Mouse (Mus musculus): ENCODE measurements around the gene Sipa1l1.

Sipa1l1 gene

DNA sequence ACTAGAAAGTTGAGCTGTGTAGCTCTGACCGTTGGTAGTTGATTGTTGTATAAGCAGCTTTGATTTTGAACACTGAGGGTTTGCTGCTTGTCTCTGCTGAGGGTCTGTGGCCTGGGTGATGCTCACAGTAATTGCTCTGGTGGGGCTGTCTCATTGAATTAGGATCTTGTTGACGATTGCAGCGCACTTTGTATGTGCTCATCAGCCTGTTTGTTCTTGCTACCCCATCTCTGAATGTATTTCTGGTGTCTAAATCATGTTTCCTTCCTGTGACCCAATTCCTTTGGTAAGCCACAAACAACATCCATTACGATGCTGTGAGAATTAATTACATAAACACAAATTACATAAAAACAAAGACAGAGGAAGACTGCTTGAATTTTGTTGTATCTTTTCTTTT, 39.5 kb downstream of the Sipa1l1 start:
- DNase-seq (ENCODE audit: low read depth), result no peak

DNA sequence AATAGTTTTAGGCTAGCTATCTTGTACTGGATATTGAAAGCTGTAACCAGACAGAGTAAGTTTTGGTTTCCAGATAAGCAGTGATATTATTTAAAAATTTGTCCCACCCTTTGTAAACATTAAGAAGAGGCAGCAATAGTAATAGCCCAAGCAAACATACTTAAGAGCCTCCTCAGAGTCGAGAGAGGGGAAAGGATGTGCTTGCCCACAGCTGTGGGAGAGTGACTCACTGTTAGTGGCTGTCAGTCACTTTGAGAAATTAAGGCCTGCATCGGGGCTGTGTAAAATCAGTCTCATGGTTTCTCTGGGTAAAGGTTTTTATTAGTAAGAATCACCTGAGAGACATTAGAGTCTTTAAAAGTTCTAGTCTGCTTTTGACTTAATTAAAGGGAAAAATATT, 40.6 kb downstream of the Sipa1l1 start:
- DNase-seq (ENCODE audit: low read depth), result no peak

DNA sequence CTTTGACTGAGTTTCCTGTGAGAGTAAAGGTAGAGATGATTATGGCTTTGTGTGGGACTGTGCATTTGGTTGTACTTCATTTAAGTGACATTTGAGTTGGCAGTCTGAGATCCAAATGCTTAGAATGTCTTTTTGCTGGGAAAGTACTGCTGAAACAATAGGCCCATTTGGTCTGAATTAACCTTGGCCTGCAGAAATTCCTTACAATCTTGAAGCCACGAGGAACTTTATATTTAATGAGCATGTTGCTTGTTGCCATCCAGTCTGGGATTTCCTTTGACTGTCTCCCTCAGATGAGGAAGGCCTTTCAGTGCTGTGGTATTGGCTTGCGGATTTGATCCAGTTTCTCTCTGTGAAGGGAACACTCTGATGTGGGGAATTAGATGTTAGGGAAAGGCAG, 43.9 kb downstream of the Sipa1l1 start:
- no peak for DNase-seq (ENCODE audit: low read depth)

DNA sequence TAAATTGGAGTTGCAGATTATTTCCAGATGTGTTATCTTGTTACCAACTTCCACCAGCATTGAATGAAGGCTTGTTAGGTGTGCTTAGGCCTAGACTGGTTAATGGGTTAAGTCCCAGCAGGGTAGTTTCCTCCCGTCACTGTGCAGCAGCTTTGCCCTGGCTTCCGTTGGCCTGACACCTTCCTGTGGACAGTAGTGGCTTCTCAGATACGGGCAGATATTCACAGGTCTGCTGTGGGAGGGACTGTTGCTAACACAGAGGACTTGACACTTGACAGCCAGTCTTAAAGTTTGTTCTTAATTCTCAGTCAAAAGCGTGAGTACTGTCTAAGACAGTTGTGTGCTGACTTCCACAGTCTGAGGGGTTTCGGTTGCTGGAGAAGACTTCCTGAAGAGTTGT, 45.8 kb downstream of the Sipa1l1 start:
- no peak for DNase-seq (ENCODE audit: low read depth)

DNA sequence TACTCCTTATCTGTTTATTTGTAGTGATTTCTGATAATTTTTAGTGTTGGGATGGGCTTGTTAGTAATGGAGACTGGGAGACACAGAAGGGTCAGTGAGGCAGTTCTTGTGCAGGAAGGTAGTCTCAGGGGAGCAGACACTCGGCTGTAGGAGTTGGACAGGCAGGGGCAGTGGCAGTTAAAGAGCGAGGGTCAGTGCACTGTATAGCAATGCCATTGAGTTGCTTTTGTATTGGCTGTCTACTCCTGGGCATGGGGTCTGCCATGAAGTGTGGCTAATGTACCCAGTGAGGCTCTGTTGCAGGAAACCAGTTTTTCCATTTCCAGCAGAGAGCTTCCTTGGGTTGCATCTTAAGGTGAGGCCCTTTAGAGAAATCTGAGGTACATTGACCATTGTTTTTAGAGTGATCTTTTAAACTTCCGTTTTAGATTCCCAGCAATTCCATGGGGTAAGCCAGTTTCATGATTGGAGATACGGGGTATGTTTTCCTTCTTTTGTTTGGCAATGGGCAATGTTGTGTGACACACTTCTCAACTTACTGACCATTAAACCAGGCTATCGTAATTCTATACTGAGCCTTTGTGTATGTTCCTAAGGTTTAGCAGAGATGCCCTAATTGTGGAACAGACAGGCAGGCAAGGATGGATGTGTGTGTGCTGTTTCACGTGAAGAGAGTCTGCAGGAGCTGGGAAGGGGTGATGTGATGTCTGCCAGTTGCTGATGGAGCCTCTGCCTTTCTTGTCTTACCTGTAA, 47.9 kb downstream of the Sipa1l1 start:
- no peak for DNase-seq (ENCODE audit: low read depth)

DNA sequence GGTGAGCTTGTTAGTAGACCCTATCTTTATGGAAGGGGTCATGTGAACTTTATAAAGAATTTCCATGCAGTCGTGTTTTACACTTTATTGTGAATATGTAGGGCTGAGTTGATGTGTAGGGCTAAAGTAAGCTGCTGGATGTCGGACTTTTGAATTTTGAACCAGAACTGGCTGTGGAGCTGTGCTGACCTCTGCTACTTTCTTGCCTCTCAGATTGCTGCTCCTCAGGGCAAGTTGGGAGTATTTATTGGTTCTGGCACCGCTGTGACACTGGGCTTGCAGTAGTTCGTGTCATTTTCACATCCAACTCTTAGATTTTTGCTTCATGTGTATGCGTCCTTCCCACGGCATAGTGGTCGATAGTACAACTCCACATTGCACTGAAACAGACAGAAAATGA, 49.1 kb downstream of the Sipa1l1 start:
- no peak for DNase-seq (ENCODE audit: low read depth)

DNA sequence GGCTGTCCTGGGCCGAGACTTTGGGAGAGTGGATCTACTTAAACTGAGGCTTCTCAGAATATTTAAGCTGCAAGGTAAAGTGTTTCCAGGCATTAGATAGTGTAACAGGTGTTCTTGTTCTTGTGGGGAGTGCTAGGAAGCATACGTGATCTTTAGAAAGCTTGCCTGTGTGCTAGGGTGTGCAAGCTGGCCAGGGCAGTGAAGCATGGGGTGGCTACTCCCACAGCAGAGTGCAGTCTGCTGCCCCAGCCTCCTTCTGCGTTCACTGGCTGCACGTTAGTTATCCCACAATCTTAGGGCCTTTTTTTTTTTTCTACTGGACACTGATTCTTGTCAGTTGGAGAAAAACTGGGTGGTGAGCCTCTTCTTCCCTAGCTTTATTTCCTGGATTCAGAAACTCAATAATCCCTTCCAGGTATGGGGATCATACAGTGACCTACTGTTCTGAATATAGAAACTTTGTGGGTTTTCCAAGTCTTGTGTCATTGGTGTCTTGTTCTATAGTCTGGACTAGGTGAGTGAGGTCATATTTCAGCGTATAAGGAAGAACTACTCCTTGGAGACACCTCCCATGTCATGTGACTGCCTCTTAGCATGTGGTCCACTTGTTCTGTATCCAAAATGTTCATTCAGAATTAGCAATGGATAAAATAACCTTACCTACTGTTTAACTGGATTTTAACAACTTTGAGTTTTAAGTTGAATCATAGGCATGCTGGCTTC, 51.4 kb downstream of the Sipa1l1 start:
- no peak for DNase-seq (ENCODE audit: low read depth)

DNA sequence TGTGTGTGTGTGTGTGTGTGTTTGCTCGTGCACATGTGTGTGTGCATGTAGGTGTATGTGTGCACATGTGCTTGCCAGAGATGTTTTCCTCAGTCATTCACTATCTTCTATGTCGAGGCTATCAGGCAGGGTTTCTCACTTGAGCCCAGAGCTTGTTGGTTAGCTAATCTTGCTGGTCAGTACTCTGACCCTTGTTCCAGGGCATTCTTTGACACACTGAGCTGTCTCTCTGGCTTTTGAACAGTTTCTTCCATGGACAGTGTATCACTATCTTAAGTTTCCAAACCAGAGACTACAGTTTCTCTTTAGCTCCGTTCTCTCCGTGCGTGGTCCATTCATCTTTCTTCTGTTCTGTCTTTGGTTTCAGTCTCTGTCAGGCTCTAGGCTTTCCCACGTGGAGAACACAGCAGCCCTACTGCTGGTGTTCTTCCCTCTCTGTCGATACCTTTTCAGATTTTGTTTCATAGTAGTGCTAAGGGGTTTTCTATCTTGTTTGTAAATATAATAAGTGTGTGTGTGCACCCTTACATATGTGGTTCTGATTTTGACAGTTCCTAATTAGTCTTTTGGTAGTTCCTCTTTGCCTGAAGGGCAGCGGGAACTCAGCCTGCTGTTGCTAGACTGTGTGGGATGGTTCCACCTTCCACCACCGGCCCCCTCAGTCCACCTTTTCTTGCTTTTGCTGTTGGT, 54.2 kb downstream of the Sipa1l1 start:
- DNase-seq (ENCODE audit: low read depth), result no peak

DNA sequence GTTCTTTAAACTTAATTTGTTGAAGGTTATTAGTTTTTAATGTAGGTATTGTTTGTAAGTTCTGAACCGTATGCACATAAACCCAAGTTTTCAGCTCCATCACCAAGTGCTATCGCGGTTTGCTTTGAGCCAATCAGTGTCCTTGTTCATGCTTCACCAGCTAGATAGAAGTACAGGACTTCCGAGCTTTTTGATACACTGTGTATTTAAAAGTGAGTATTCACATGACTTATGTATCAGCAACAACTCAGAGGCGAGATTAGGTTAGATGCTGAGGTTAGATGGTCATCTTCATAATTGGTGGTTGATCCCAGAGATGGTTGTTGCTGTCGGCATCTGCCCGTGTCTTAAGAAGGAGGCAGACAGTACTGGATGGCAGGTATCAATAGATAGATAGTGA, 55.7 kb downstream of the Sipa1l1 start:
- DNase-seq (ENCODE audit: low read depth), result no peak

DNA sequence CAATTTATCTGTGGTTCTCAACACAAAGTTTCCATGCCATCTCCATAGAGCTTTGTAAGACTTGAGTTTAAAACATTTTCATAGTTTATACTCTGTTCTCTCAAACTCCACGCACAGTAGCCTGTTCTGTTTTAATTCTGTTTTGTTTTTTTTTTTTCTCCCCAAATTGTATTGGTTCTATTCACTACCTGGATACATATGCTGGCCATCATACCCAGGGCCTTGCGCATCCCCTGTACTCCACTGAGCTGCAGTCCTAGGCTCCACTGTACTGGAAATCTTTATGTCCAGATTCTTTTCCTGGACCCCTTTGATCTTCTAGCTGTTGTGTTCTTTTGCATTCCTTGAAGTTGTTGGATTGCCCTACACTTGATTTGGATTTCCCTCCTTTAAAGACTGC, 56.2 kb downstream of the Sipa1l1 start:
- DNase-seq (ENCODE audit: low read depth), result no peak

DNA sequence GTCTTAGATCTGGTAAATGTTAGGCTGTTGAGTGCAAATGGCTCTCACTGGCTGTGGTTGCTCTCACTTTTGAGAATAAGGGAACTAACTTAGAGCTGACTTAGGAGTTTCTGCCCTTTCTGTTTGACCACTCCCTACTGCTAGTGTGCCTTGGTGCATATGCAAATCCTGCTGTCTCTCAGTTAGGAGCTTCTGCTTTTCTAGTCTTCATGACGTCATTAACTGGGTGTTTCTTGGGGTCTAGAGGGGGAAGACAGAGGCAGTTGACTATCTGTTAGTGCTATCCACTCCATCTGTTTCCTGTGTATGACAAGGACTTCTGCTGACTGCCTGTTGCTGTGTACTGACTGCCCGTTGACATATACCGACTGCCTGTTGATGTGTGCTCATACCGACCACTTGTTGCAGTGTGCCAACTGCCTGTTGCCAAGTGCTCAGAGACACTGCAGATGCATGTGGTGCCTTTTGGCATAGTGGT, 56.7 kb downstream of the Sipa1l1 start:
- DNase-seq (ENCODE audit: low read depth), result no peak

DNA sequence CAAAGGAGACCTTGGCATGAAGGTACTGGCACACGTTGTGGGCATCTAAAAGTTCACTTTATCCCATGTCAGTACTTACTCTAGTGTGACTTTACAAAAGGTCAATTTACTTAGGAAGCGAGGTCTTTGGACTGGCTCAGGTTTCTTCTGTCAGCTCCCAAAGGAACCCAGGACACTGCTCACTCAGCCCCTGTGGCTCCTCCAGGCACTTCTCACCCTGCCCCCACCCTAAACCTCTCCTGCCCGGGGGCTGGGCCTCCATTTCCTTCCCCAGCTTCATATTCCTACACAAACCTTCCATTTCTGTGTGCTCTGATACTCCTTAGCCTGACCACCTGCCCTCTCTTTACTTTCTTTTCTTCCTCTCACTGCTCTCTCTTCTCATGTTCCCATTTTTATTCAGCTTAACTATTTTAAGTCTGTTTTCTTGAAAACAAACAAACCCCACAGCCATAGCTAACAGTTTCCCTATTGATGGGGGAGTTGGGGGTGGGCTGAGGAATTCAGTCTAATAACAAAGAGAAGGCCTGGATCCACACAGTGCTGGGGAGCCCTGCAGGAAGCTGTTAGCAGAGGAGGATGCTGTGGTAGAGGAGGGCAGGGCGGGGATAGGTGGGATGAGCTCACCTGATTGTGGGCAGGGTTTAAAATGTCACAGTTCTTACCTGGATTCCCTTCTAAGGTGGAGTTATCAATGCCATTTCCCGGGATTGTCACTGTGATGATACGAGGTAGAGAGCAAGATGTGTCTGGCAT, 57.4 kb downstream of the Sipa1l1 start:
- no peak for DNase-seq (ENCODE audit: low read depth)

DNA sequence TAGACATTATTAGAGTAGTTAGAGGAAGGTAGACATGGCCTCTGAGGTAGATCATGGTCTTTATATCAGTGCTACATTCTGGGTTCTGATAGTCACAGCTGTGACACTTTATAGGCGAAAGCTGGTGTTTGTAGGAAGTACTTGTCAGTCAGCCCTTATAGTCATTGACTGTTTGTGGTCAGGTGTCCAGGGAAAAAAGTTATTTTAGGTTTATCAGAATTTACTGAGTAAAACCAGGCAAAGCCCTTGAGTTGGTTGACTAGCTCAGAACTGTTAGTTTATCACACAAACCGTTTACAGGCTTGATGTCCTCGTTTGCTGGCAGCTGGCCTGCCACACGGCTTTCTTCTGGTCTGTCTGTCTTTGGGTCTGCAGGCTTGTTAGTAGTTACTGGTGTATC, 61.0 kb downstream of the Sipa1l1 start:
- no peak for DNase-seq (ENCODE audit: low read depth)

DNA sequence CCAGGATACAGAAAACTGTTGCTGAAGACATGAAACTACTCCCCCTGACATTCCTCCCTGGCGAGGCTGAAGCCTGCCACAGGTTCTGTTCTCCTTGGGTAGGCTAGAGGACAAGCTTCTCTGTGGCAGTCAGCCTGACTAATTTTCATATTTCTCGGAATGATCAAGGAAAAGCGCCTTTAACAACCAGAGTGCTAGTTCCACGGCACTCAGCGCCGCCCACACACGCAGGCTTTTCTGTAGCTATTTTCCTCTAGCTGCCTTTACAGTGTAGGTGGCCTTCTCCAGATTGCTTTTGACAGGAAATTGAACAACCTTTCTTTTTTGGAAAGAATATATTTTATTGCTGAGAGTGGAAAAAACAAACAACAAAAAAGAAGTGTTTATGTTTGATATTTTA, 62.1 kb downstream of the Sipa1l1 start:
- no peak for DNase-seq (ENCODE audit: low read depth)

DNA sequence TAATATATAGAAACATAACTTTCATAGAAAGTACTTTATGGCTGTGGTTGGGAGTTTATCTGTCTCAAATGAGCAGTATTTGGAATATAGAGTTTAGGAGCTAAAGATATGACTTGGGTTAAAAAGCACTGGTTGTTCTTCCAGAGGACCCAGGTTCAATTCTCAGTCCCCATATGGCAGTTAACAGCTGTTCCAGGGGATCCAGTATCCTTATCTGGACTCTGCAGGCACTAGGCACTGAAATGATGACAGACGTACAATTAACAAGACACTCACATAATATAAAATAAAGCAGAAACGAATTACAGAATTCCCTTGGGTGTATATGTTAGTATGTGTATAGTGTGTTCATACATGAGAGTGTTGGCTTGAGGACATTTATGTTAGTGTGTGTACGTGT, 64.1 kb downstream of the Sipa1l1 start:
- no peak for DNase-seq (ENCODE audit: low read depth)

DNA sequence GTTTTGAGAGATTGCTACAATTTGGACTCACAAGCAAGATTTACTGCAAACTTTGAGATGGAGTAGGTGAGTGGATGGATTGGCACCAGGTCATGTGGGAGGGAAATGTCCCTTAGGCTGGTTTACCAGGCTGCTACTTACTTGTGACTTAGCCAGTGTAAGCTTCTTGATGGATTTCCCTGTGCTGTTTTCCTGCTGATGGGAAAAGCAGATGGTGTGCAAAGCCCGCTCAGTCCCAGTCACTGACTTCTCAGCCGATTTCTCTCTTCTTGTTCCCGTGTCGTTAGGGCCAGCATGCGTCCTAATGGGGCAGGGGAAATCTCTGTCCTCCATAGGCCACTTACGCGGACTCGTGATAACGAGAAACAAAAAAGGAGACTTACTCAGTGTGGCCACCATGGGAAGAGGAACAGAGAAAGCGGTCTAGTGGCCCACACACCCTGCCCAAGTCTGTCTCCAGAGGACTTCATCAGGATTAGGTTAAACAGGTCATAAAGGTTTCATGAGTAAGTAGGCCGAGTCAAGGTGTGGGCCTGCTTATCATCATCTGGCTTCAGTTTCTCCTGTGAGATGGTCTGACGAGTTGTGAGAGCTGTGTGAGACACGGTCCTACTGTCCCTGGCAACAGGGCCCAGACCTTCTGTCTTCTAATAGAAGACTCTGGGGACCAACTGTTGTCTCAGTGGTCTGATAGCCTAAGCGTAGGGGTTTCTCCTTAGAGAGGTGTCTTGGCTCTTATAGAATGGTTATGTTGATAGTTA, 65.5 kb downstream of the Sipa1l1 start:
- no peak for DNase-seq (ENCODE audit: low read depth)

DNA sequence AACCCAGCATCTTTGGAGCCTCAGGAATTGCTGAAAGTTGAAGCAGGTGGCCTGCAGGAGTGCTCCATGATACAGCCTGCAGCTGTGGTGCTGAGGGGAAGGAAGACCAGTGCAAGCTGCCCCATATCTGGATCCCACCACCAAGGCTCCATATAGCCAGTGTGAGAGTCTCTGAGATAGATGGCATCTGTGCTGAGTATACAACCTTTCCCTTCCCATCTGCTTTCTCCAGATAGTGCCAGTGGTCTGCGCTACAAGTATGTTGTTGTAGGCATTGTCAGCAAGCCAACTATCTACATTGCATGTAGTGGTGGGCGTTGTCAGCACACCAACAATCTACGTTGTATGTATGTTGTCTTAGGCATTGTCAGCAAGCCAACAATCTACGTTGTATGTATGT, 68.0 kb downstream of the Sipa1l1 start:
- DNase-seq (ENCODE audit: low read depth), result no peak

DNA sequence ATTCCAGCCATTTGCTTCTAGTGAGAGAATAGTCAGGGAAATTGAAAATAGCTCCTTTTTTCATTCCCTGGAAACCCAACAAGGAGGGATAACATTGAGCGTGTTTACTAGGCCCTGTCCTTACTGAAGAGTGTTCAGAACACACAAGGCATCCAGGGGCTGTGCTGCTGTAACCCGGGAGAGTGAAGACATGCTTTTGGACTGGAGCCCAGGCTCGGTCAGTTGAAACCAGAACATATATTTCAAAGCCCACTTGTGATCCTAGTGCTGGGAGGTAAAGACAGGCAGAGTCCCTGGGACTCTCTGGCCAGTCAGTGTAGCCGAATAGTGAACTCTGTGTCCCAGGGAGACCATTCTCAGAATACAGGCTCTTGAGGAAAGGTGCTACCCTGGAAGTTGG, 68.8 kb downstream of the Sipa1l1 start:
- no peak for DNase-seq (ENCODE audit: low read depth)

DNA sequence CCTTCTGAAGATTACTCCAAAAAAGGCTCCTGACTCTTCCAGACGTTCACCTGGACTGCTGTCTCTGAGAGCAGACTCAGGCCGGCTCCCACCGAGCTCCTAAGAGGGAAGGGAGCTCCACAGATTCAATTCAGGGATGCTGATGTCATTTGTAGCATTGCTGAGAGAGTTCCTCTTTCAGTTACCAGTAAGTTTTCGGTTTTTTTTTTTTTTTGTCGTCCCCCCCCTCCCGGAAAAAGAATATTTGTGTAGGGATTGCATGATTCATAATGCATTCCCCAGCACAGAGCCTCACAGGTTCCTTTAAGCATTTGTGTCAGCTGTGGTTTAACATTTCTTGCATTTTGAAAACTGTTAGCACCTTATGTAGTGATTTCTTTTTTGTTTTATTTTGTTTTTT, 71.6 kb downstream of the Sipa1l1 start:
- no peak for DNase-seq (ENCODE audit: low read depth)

DNA sequence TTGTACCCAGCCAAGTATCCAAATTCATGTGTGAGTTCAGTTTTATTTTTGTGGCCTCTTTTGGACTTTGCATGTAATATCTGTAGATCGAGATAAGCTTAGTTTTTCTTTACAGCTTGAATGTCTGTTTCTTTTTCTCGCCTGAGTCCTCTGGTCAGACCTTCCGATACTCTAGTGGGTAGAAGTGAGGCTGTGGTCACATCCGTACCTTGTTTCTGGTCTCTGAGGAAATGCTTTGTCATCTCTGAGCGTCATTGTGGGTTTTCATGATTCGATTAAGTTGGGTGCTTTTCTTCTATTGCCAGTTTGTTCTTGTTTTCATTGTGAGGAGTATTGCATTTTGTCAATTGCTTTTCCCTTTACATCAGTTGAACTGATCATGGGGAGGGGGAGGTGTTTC, 76.1 kb downstream of the Sipa1l1 start:
- DNase-seq (ENCODE audit: low read depth), result no peak

DNA sequence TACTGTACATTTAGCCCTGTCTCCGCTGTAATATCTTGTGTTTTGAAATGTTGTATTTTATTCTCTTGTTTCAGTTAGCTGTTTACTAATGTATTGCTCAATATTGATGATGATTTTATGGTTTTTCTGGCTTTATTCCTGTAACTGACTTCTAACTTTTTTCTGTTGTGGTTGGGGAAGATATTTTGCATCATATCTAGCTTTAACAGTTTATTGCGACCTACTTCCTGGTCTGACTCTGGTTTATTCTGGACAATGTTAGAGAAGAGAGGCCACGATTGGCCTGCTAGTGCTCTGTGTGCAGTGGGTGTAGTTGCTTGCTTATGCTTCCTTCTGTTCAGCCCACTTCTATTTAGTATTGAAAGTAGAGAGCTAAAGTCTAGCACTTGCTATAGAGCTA, 77.3 kb downstream of the Sipa1l1 start:
- no peak for DNase-seq (ENCODE audit: low read depth)
